Mouse (Mus musculus): ENCODE data around the gene Zc3h4.

- TF ChIP-seq CTCF (IDR thresholded peaks at IDR 0.05; ENCODE audit: control insufficient read depth, insufficient read depth, insufficient replicate concordance, low read depth, low read length): no peak
- no peak for TF ChIP-seq POLR2A (IDR thresholded peaks at IDR 0.05; ENCODE audit: control insufficient read depth, low read depth, low read length)
These were observed 4.8 kb upstream of the Zc3h4 start for GRCm38 (mm10) chr7:16395944-16396343.

Measured in testis, adult 2 months (tissue).